Mouse (Mus musculus) left cerebral cortex, postnatal 10 days (tissue): ENCODE measurements around the gene Hsf2. TPM values are rescaled to one million over a fixed set of nuclear protein-coding genes. Genes with fewer than 3 reads are reported as not detected.
"Not testable (repeated sequence)": the region's sequence is repeated elsewhere in the genome, so short reads cannot be mapped to it uniquely, and the experiment has no call there.

Experiments
- DNase-seq, 2 experiments: peaks; one replicate each; pipeline ENCODE4 v3.0.0; 2021 to 2022; ENCODE audit warnings: low spot score in 2 of 2, mixed read lengths in 1 of 2; ENCODE audit errors: extremely low spot score in 1 of 2
- intact Hi-C: fragments of 180-260 bp; cut with DNase I; formaldehyde crosslinking; loops from one replicate; pipeline ENCODE4 v1.15.1; 2025
- total RNA-seq, 2 experiments: library from RNA; stranded (reverse); gene quantifications; 2 replicates each; pipeline ENCODE4 v1.2.3; 2021

Hsf2 gene
- total RNA-seq, result 10 to 100 TPM; 35.4 to 36.2 TPM

GRCm38 (mm10) chr10:57485908-57486541 lies at the start of gene Hsf2:
Gene Hsf2, plus strand, starts transcription at chr10:57486385.
- peak; percentile 94 to 98 for DNase-seq
- intact Hi-C loops, result loop anchor here (5.0 kb wide), 1 partner anchor 46 kb away; the partner anchor contains the start of gene Serinc1

GRCm38 (mm10) chr10:57437898-57438297 lies 48.3 kb upstream of the Hsf2 start:
- peak in 1 of 2 experiments; percentile 36 for DNase-seq
- intact Hi-C loops, result no loop called here

GRCm38 (mm10) chr10:57441049-57441448 lies 45.1 kb upstream of the Hsf2 start:
- intact Hi-C loops, result no loop called here
- DNase-seq, result no peak

GRCm38 (mm10) chr10:57444392-57444791 lies 41.8 kb upstream of the Hsf2 start:
- DNase-seq, result no peak
- intact Hi-C loops, result no loop called here

GRCm38 (mm10) chr10:57445655-57446054 lies 40.5 kb upstream of the Hsf2 start:
- intact Hi-C loops, result loop anchor here (5.0 kb wide), 1 partner anchor 1073 kb away; no protein-coding TSS in a partner anchor
- DNase-seq, result no peak

GRCm38 (mm10) chr10:57447657-57448050 lies 38.5 kb upstream of the Hsf2 start:
- no peak for DNase-seq
- intact Hi-C loops, result loop anchor here (5.0 kb wide), 1 partner anchor 1075 kb away; no protein-coding TSS in a partner anchor

GRCm38 (mm10) chr10:57448051-57448716 lies 38.0 kb upstream of the Hsf2 start:
- intact Hi-C loops, result loop anchor here (5.0 kb wide), 1 partner anchor 1076 kb away; no protein-coding TSS in a partner anchor
- DNase-seq, result peak; percentile 70 to 79

- DNase-seq, result not testable (repeated sequence)
- intact Hi-C loops, result loop anchor here (10.0 kb wide), 1 partner anchor 282 kb away; no protein-coding TSS in a partner anchor
These were observed 22.9 kb upstream of the Hsf2 start for GRCm38 (mm10) chr10:57463298-57463697.

GRCm38 (mm10) chr10:57465768-57466167 lies 20.4 kb upstream of the Hsf2 start:
- intact Hi-C loops, result loop anchor here (10.0 kb wide), 1 partner anchor 279 kb away; no protein-coding TSS in a partner anchor

GRCm38 (mm10) chr10:57477121-57477843 lies 8.9 kb upstream of the Hsf2 start:
- intact Hi-C loops, result no loop called here

More at GRCm38 (mm10) chr10:57465768-57466167, 20.4 kb upstream of the Hsf2 start:
- DNase-seq, result no peak

GRCm38 (mm10) chr10:57481717-57482116 lies 4.5 kb upstream of the Hsf2 start:
- intact Hi-C loops, result no loop called here
- no peak for DNase-seq

More at GRCm38 (mm10) chr10:57477121-57477843, 8.9 kb upstream of the Hsf2 start:
- no peak for DNase-seq

- no peak for DNase-seq
- intact Hi-C loops, result loop anchor here (5.0 kb wide), 1 partner anchor 48 kb away; the partner anchor contains the start of gene Serinc1
These were observed 1.4 kb upstream of the Hsf2 start for GRCm38 (mm10) chr10:57484741-57485140.

GRCm38 (mm10) chr10:57486542-57487071 lies 422 bp downstream of the Hsf2 start:
- DNase-seq, result peak in 1 of 2 experiments; percentile 89
- intact Hi-C loops, result loop anchor here (5.0 kb wide), 1 partner anchor 46 kb away; the partner anchor contains the start of gene Serinc1

GRCm38 (mm10) chr10:57487201-57487600 lies 1.0 kb downstream of the Hsf2 start:
- no peak for DNase-seq
- intact Hi-C loops, result loop anchor here (5.0 kb wide), 1 partner anchor 45 kb away; the partner anchor contains the start of gene Serinc1

- intact Hi-C loops, result loop anchor here (5.0 kb wide), 1 partner anchor 44 kb away; the partner anchor contains the start of gene Serinc1
- DNase-seq, result no peak
These were observed 2.4 kb downstream of the Hsf2 start for GRCm38 (mm10) chr10:57488591-57488990.

- no peak for DNase-seq
- intact Hi-C loops, result no loop called here
These were observed 5.9 kb downstream of the Hsf2 start for GRCm38 (mm10) chr10:57492050-57492449.

GRCm38 (mm10) chr10:57499414-57500156 lies 13.4 kb downstream of the Hsf2 start:
- no peak for DNase-seq
- intact Hi-C loops, result no loop called here

- no peak for DNase-seq
- intact Hi-C loops, result loop anchor here (10.0 kb wide), 2 partner anchors 780 to 970 kb away; no protein-coding TSS in a partner anchor
These were observed 28.4 kb downstream of the Hsf2 start for GRCm38 (mm10) chr10:57514616-57515015.
